Mouse (Mus musculus) liver, embryonic 14.5 days (tissue): ENCODE data around the gene Tpgs1.

Experiments
- CTCF ChIP-seq: IDR thresholded peaks from 2 replicates; pipeline ENCODE4 v1.5.1; 2016; ENCODE audit warnings: antibody characterized with exemption, low read depth, control low read depth
- EP300 ChIP-seq: IDR thresholded peaks from 2 replicates; pipeline ENCODE4 v1.6.1; 2016; ENCODE audit warnings: antibody characterized with exemption, low read depth

- TF ChIP-seq CTCF (no peak), EP300 (no peak)
Observed at GRCm38 (mm10) chr10:79708668-79709067, 39.5 kb downstream of the Tpgs1 start.
